Mouse (Mus musculus): ENCODE measurements around the gene Mad1l1.

- no peak for TF ChIP-seq POLR2A (IDR thresholded peaks at IDR 0.05; ENCODE audit: extremely low read depth, insufficient read depth, low read length)
- no peak for TF ChIP-seq CTCF (IDR thresholded peaks at IDR 0.05; ENCODE audit: low read depth, low read length)
Measured at GRCm38 (mm10) chr5:140062316-140062715, 259.0 kb downstream of the Mad1l1 start.

All from liver, adult 2 months (tissue).